Mouse (Mus musculus): ENCODE results near the gene Hdac8.

DNA sequence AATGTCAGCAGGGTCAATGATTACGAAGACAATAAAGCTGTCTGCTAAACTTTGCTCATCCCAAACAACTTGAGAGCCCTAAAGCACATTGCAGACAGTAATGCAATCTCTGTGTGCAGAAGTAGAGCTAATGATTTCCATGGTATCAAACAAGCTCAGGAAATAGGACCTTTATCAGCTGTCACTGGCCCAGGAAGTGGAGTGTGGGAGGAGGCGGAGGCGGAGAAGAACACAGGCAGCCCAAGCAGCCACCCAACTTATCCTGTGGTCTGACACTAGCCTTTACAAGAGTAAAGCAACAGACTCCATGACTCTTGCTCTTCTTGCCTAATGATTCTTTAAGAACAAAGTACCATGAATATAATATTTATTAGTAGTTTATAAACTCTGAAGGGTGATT is 26.7 kb downstream of the Hdac8 start:
- TF ChIP-seq POLR2A (IDR thresholded peaks at IDR 0.05; ENCODE audit: low read depth, low read length) (no peak), CTCF (conservative IDR thresholded peaks at IDR 0.05; ENCODE audit: insufficient read depth, insufficient read length, low read depth, low read length) (no peak)

Measured in kidney, adult 2 months (tissue).